Mouse (Mus musculus): ENCODE results near the gene Fmo1. TPM values are rescaled to one million over a fixed set of nuclear protein-coding genes. Genes with fewer than 3 reads are reported as not detected.

Gene Fmo1
- polyA plus RNA-seq, 1 experiment = not detected

DNA sequence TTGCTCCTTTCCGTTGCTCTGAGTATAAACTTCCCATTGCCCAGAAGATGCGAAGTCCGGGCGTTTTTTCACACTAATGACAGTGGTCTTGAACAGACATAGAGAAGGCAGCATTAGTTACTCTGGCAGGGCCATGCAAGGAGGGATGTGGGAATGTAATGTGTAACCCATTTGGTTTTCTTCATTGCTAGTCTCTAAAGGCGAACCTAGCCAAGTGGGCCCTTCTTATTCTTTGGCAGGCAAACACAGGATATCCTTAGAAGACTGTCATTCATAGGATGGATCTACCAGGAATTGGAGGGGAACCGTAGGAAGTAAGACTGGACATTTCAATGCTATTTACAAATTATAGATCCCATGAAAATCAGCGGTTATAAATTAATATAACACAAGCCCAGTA is 21.2 kb upstream of the Fmo1 start:
- Histone ChIP-seq H3K4me3 (ENCODE audit: insufficient read depth, low read depth, low read length) (no peak overlapping the region), H3K4me1 (ENCODE audit: control insufficient read depth, insufficient read depth, low read length) (no peaks in the 10 kb centered on the region), H3K27ac (ENCODE audit: insufficient read depth, low read depth, low read length) (no peak overlapping the region)
- no peak for TF ChIP-seq POLR2A (IDR thresholded peaks at IDR 0.05; ENCODE audit: insufficient read depth, low read depth, low read length)
- TF ChIP-seq CTCF (IDR thresholded peaks at IDR 0.05; ENCODE audit: insufficient read depth, low read depth, low read length) = no peak
- WGBS = 93% methylated on average over 7 of the region's 7 CpGs

DNA sequence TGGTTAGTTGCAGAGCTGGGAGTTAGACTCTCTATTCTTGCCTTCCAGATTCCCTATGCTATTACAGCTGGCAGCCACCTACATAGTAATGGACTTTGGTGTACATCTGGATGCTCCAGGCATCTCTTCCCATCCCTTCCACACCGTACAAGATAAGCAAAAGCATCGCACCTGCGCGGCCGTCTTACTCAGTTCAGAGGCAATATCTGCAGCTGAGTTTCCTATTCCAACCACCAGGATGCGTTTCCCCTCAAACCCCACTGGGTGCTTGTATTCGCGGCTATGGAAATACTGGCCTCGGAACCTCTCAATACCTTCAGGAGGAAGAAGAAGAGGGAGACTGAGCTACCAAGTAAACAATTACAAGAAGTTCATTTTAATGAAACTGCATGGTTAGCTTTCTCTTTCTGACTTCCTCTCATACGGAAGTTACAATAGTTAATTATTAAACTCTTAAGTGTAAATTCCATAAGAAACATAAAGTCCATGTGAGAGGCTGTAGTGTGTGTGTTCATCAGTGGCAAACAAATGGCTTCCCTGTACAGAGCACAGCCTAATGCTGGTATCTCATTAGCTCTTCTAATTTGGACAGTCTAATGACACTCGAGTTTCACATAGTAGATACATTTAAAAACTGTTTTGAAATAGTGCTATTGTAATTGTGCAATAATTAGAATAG is 19.9 kb upstream of the Fmo1 start:
- TF ChIP-seq POLR2A (IDR thresholded peaks at IDR 0.05; ENCODE audit: insufficient read depth, low read depth, low read length) (no peak), CTCF (IDR thresholded peaks at IDR 0.05; ENCODE audit: insufficient read depth, low read depth, low read length) (no peak)
- no peak overlapping the region for H3K4me3 ChIP-seq (ENCODE audit: insufficient read depth, low read depth, low read length)

DNA sequence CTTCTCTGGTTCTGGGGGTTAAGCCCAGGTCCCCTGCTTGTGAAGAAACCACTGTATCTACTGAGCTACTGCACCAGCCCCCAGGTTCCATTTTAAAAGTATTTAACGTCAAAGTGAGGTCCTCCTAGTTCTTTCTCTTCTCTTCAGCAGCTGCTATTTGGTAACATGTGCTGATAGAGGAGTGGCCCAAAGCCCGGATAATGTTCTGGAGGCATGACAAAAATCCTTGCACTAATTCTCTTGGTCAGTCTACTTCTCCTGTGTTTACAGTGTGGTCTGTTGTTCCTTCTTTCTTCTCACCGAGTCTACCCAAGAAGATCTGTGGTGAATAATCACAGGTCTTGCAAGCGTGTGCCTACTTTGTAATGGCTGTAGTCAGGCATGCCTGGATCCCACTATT is 16.3 kb upstream of the Fmo1 start:
- Histone ChIP-seq H3K27ac (ENCODE audit: insufficient read depth, low read depth, low read length) (no peak overlapping the region), H3K4me3 (ENCODE audit: insufficient read depth, low read depth, low read length) (no peak overlapping the region), H3K4me1 (ENCODE audit: control insufficient read depth, insufficient read depth, low read length) (no peaks in the 10 kb centered on the region)
- 57% methylated on average over 4 of the region's 4 CpGs for WGBS
- TF ChIP-seq CTCF (IDR thresholded peaks at IDR 0.05; ENCODE audit: insufficient read depth, low read depth, low read length) (no peak), POLR2A (IDR thresholded peaks at IDR 0.05; ENCODE audit: insufficient read depth, low read depth, low read length) (no peak)

More for the DNA sequence above, 19.9 kb upstream of the Fmo1 start:
- Histone ChIP-seq H3K27ac (ENCODE audit: insufficient read depth, low read depth, low read length) (no peak overlapping the region), H3K4me1 (ENCODE audit: control insufficient read depth, insufficient read depth, low read length) (no peaks in the 10 kb centered on the region)
- 84% methylated on average over 11 of the region's 11 CpGs for WGBS

DNA sequence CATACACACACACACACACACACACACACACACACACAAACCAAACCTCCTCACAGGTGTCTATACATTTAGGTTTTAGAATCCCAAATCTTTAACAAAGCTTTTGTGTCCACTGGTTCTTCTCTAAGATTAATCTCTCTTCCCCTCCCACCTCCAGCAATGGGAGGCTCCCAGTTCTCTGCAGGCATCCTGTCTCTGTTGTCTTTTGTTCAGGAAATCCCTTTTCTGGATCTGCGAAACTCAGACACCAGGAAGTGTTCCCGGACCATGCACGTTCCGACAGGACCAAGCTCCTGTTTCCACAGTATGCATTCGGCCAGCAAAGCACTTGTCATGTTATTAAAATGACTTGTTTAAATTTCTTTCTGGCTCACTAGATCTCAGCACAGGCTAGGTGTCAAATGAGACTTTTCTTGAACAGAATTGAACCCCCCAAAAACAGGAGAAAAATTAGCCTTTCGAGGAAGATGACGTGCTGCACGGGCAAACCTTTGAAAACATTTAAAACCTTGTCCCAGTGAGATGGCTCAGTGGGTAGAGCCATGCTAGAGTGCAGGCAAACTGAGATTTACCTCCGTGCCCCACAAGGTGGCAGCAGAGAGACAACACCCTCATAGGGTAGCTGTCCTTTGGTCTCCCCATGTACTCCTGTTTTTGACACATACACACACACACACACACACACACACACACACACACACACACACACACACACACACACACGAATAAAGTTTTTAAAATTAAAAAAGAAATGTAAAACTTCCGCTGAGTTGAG is 13.4 kb upstream of the Fmo1 start:
- H3K4me1 ChIP-seq (ENCODE audit: control insufficient read depth, insufficient read depth, low read length) = no peaks in the 10 kb centered on the region
- WGBS = 62% methylated on average over 11 of the region's 11 CpGs
- TF ChIP-seq CTCF (IDR thresholded peaks at IDR 0.05; ENCODE audit: insufficient read depth, low read depth, low read length) (no peak), POLR2A (IDR thresholded peaks at IDR 0.05; ENCODE audit: insufficient read depth, low read depth, low read length) (no peak)
- no peak overlapping the region for H3K27ac ChIP-seq (ENCODE audit: insufficient read depth, low read depth, low read length)
- H3K4me3 ChIP-seq (ENCODE audit: insufficient read depth, low read depth, low read length) = no peak overlapping the region

DNA sequence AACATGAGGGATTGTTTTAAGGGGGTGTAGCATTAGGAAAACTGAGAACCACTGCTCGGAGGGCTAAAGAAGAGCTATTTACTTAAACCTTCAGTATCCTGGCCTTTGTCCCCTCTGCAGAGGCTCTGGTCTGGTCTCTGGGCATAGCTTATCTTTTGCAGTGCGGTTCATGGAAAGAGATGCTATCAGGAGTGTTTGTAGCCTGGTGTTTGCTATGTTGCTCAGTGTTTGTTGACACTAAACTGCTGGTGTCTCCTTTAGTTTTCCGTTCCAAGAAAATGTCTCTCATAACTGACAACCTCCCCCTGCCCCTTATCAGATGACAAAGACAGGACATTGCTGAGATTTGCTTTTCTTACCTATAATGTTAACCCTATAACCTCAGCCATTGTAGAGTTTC is 8.7 kb upstream of the Fmo1 start:
- TF ChIP-seq POLR2A (IDR thresholded peaks at IDR 0.05; ENCODE audit: insufficient read depth, low read depth, low read length) = no peak
- TF ChIP-seq CTCF (IDR thresholded peaks at IDR 0.05; ENCODE audit: insufficient read depth, low read depth, low read length) = no peak
- 84% methylated on average over 3 of the region's 3 CpGs for WGBS
- no peak overlapping the region for H3K27ac ChIP-seq (ENCODE audit: insufficient read depth, low read depth, low read length)
- no peaks in the 10 kb centered on the region for H3K4me1 ChIP-seq (ENCODE audit: control insufficient read depth, insufficient read depth, low read length)
- H3K4me3 ChIP-seq (ENCODE audit: insufficient read depth, low read depth, low read length) = no peak overlapping the region

DNA sequence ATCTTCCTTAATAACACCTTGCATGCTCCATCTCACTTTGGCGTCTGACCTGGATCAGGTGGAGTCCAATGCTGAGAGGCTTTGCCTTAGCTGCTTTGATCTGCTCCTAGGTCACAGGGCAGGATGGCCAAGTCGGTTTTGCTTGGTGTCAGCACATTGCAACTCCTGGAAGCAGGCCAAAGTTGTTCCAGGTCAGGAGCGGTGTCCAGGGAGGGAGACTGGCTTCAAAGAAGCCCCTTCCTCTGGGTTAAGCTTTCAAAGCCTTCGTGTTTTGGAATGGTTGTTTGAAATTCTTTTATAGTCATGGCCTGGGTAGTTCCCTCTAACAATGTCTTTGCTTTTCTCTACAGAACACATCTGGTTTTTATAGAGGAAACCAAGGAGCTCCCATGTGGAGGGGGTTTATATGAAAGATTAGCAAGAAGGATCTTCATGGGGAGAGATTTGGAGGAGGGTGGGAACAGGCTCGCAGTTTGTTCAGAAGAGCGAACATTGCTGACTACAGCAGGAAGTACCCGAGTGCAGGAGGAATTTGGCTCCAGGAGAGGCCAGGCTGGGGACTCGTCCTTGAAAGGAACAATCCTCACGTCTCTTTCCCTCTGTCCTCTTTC is 5.4 kb upstream of the Fmo1 start:
- TF ChIP-seq POLR2A (IDR thresholded peaks at IDR 0.05; ENCODE audit: insufficient read depth, low read depth, low read length) (no peak), CTCF (IDR thresholded peaks at IDR 0.05; ENCODE audit: insufficient read depth, low read depth, low read length) (no peak)
- Histone ChIP-seq H3K4me1 (ENCODE audit: control insufficient read depth, insufficient read depth, low read length) (no peaks in the 10 kb centered on the region), H3K4me3 (ENCODE audit: insufficient read depth, low read depth, low read length) (no peak overlapping the region), H3K27ac (ENCODE audit: insufficient read depth, low read depth, low read length) (no peak overlapping the region)
- 49% methylated on average over 9 of the region's 9 CpGs for WGBS

DNA sequence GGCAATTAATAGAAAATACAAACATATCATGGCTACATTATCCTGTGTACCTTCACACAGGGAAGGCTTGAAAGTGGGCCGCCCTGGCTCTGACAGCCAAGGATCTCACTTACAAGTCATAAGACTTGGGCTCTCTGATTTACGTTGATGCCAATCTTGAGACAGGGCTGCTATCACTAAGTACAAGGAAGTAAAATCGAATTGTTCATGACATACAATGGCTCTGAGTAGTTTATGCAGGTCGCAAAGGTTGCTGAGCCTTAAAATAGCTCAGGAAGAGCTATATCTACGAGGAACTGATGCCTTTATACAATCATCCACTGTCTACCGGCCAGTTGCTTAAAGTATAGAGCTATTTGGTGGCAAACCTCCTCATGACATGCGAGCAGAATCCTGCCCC is 4.6 kb upstream of the Fmo1 start:
- 92% methylated on average over 7 of the region's 7 CpGs for WGBS
- no peak overlapping the region for H3K4me3 ChIP-seq (ENCODE audit: insufficient read depth, low read depth, low read length)
- no peak overlapping the region for H3K27ac ChIP-seq (ENCODE audit: insufficient read depth, low read depth, low read length)
- TF ChIP-seq CTCF (IDR thresholded peaks at IDR 0.05; ENCODE audit: insufficient read depth, low read depth, low read length) = no peak
- TF ChIP-seq POLR2A (IDR thresholded peaks at IDR 0.05; ENCODE audit: insufficient read depth, low read depth, low read length) = no peak
- no peaks in the 10 kb centered on the region for H3K4me1 ChIP-seq (ENCODE audit: control insufficient read depth, insufficient read depth, low read length)

DNA sequence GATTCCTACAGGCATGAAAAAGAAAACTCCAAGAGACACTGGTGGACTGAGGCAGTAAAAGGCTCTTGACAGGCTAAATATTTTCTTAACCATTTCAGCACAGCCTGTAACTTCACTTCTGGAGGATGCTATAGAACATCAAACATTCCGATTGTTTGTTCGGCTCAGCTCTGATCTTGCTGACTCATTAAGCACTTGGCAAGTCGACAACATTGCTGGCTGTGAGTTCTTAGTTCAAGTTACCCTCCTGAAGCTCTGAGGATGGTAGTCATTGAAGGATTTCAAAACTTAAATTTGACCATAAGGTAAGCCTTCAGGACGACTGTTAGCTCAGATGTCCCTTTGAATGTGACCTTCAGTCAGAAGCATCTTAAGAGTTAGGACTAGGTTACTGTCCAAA is 986 bp upstream of the Fmo1 start:
- no peak overlapping the region for H3K4me3 ChIP-seq (ENCODE audit: insufficient read depth, low read depth, low read length)
- H3K4me1 ChIP-seq (ENCODE audit: control insufficient read depth, insufficient read depth, low read length) = no peaks in the 10 kb centered on the region
- no peak overlapping the region for H3K27ac ChIP-seq (ENCODE audit: insufficient read depth, low read depth, low read length)
- 75% methylated on average over 4 of the region's 4 CpGs for WGBS
- TF ChIP-seq CTCF (IDR thresholded peaks at IDR 0.05; ENCODE audit: insufficient read depth, low read depth, low read length) = no peak
- TF ChIP-seq POLR2A (IDR thresholded peaks at IDR 0.05; ENCODE audit: insufficient read depth, low read depth, low read length) = no peak

DNA sequence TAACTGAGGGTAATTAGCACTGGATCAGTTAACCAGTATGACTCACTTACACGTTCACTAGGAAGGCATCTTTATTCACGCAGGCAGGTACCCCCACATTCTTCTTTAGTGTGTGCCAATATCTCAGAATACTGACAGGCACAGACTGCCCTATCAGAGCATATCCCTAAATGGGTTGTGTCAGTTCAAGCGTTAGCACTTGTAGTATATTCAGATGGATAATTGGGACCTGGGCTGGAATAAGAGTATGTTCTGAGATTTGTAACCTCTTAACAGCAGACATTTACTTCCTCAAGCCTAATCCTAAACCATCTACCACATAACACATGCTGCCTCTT is 948 bp downstream of the Fmo1 start:
- no peak for TF ChIP-seq POLR2A (IDR thresholded peaks at IDR 0.05; ENCODE audit: insufficient read depth, low read depth, low read length)
- TF ChIP-seq CTCF (IDR thresholded peaks at IDR 0.05; ENCODE audit: insufficient read depth, low read depth, low read length) = no peak
- Histone ChIP-seq H3K27ac (ENCODE audit: insufficient read depth, low read depth, low read length) (no peak overlapping the region), H3K4me3 (ENCODE audit: insufficient read depth, low read depth, low read length) (no peak overlapping the region), H3K4me1 (ENCODE audit: control insufficient read depth, insufficient read depth, low read length) (no peaks in the 10 kb centered on the region)
- WGBS = 61% methylated on average over 3 of the region's 3 CpGs
